Mouse (Mus musculus): ENCODE measurements at regions not wholly inside any gene's neighbourhood (a gene's known extent, or its start where the extent isn't known, plus 50 kb on each side); places are given as distances from the start of the nearest gene placed in this dataset.
"Not testable (repeated sequence)": the region's sequence is repeated elsewhere in the genome, so short reads cannot be mapped to it uniquely, and the experiment has no call there.

- no peak for DNase-seq
These were observed 492.5 kb upstream of the Zfp960 start for GRCm38 (mm10) chr17:16571403-16571802.

GRCm38 (mm10) chr17:16588791-16589190, 475.1 kb upstream of the Zfp960 start:
- DNase-seq = no peak

- DNase-seq = no peak
These were observed 464.2 kb upstream of the Zfp960 start for GRCm38 (mm10) chr17:16599671-16600070.

- DNase-seq = no peak
These were observed 451.4 kb upstream of the Zfp960 start for GRCm38 (mm10) chr17:16612405-16612979.

- DNase-seq = no peak
These were observed 441.9 kb upstream of the Zfp960 start for GRCm38 (mm10) chr17:16621931-16622556.

- no peak for DNase-seq
These were observed 434.1 kb upstream of the Zfp960 start for GRCm38 (mm10) chr17:16629854-16630253.

- DNase-seq = no peak
These were observed 430.5 kb upstream of the Zfp960 start for GRCm38 (mm10) chr17:16633426-16633825.

- no peak for DNase-seq
These were observed 426.4 kb upstream of the Zfp960 start for GRCm38 (mm10) chr17:16637463-16637862.

GRCm38 (mm10) chr17:16647942-16648341, 416.0 kb upstream of the Zfp960 start:
- no peak for DNase-seq

- DNase-seq = peak; percentile 9
These were observed 398.7 kb upstream of the Zfp960 start for GRCm38 (mm10) chr17:16665253-16665652.

GRCm38 (mm10) chr17:16667606-16668005, 396.3 kb upstream of the Zfp960 start:
- DNase-seq = no peak

GRCm38 (mm10) chr17:16704199-16704598, 359.7 kb upstream of the Zfp960 start:
- no peak for DNase-seq

- no peak for DNase-seq
These were observed 358.0 kb upstream of the Zfp960 start for GRCm38 (mm10) chr17:16705890-16706289.

- DNase-seq = no peak
These were observed 337.0 kb upstream of the Zfp960 start for GRCm38 (mm10) chr17:16726904-16727303.

- no peak for DNase-seq
These were observed 310.8 kb upstream of the Zfp960 start for GRCm38 (mm10) chr17:16753090-16753489.

GRCm38 (mm10) chr17:16770587-16770986, 293.3 kb upstream of the Zfp960 start:
- DNase-seq = not testable (repeated sequence)

- DNase-seq = no peak
These were observed 265.6 kb upstream of the Zfp960 start for GRCm38 (mm10) chr17:16798316-16798715.

GRCm38 (mm10) chr17:16804986-16805385, 258.9 kb upstream of the Zfp960 start:
- DNase-seq = no peak

- DNase-seq = no peak
These were observed 245.5 kb upstream of the Zfp960 start for GRCm38 (mm10) chr17:16818421-16818820.

GRCm38 (mm10) chr17:16821716-16822115, 242.2 kb upstream of the Zfp960 start:
- no peak for DNase-seq

- DNase-seq = no peak
These were observed 224.8 kb upstream of the Zfp960 start for GRCm38 (mm10) chr17:16839152-16839551.

GRCm38 (mm10) chr17:16860771-16861170, 203.1 kb upstream of the Zfp960 start:
- DNase-seq = no peak

- DNase-seq = peak; percentile 44
These were observed 163.1 kb upstream of the Zfp960 start for GRCm38 (mm10) chr17:16900791-16901190.

- no peak for DNase-seq
These were observed 145.7 kb upstream of the Zfp960 start for GRCm38 (mm10) chr17:16918191-16918590.

GRCm38 (mm10) chr17:16926200-16926599, 137.7 kb upstream of the Zfp960 start:
- DNase-seq = no peak
